ENCODE assay signal across 25 mouse cellular contexts in the genomic region with DNA sequence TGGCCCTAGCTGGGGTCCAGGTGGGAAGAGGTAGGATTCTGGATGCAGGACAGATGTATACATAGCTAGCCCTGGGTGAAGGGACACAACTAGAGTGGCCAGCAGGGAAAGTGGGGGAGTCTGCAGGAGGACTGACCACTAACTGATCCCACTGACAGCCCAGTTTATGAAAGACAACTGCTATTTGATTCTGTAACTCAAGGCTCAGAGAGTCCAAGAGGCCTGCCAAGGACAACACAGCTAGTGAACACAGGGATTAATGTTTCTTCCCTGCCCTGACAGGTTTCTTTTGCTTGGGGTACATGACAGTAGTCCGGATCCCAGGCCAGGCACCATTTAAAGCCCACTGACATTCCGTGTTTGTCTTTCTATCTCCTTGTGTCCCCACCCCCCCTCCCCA. TPM values are rescaled to one million over a fixed set of nuclear protein-coding genes. Genes with fewer than 3 reads are reported as not detected.
A peak's percentile ranks its signal among the peaks of the same experiment; 100 is the strongest.
DNase-seq lines count a peak whose midpoint lies in the region; ATAC-seq and TF ChIP-seq lines count a peak whose summit lies in the region.
"Had no signal": no experiment of that assay in that cellular context is flagged by ENCODE, and none has a peak within 500 bp of the region (broad histone marks: within the 10 kb centered on the region; RNA-seq: fewer than 3 reads in every experiment).

No protein-coding gene starts in this region.

- TF ChIP-seq POLR2A in ES-Bruce4 (IDR thresholded peaks at IDR 0.05; ENCODE audit: insufficient read depth, low read length) = no peak

- no peaks in the 10 kb centered on the region for H3K9me3 ChIP-seq in intestine, embryonic 14.5 days (ENCODE audit: control insufficient read depth, low read length)
- no peaks in the 10 kb centered on the region for H3K9me3 ChIP-seq in intestine, postnatal 0 days (ENCODE audit: control insufficient read depth)
- H3K9me3 ChIP-seq in ES-Bruce4 (replicated peaks; ENCODE audit: control insufficient read depth, insufficient read depth, low read length, poor library complexity, severe bottlenecking) = no peaks in the 10 kb centered on the region
- no peaks in the 10 kb centered on the region for H3K9me3 ChIP-seq in stomach, embryonic 15.5 days
- no peaks in the 10 kb centered on the region for H3K9me3 ChIP-seq in hindbrain, embryonic 11.5 days (ENCODE audit: control insufficient read depth, low read length)
- H3K9me3 ChIP-seq: embryonic facial prominence, embryonic 15.5 days; forebrain, embryonic 15.5 days; limb, embryonic 12.5 days had no signal

- peaks cover 9% of the 10 kb centered on the region; the same call in 1 of the 2 replicates for H3K4me1 ChIP-seq in intestine, embryonic 14.5 days (replicated peaks; ENCODE audit: control insufficient read depth, insufficient read depth, low read length)
- no peaks in the 10 kb centered on the region for H3K4me1 ChIP-seq in intestine, postnatal 0 days (replicated peaks; ENCODE audit: control insufficient read depth, insufficient read depth, low read length)
- H3K4me1 ChIP-seq in ES-Bruce4 (ENCODE audit: control insufficient read depth, insufficient read depth, low read length) = no peaks in the 10 kb centered on the region
- peaks cover 6% of the 10 kb centered on the region; the same call in 1 of the 2 replicates for H3K4me1 ChIP-seq in stomach, embryonic 15.5 days
- H3K4me1 ChIP-seq in hindbrain, embryonic 11.5 days (replicated peaks; ENCODE audit: control insufficient read depth, insufficient read depth, low read length) = no peaks in the 10 kb centered on the region
- H3K4me1 ChIP-seq: embryonic facial prominence, embryonic 15.5 days had no signal

- no peaks in the 10 kb centered on the region for H3K36me3 ChIP-seq in intestine, embryonic 14.5 days (ENCODE audit: control insufficient read depth, insufficient read depth, low read length)
- H3K36me3 ChIP-seq in intestine, postnatal 0 days (ENCODE audit: control insufficient read depth, insufficient read depth) = no peaks in the 10 kb centered on the region
- no peaks in the 10 kb centered on the region for H3K36me3 ChIP-seq in ES-Bruce4 (ENCODE audit: control insufficient read depth, insufficient read depth, low read length, poor library complexity, severe bottlenecking)
- H3K36me3 ChIP-seq in stomach, embryonic 15.5 days = no peaks in the 10 kb centered on the region
- no peaks in the 10 kb centered on the region for H3K36me3 ChIP-seq in hindbrain, embryonic 11.5 days (ENCODE audit: control insufficient read depth, insufficient read depth, low read length)
- H3K36me3 ChIP-seq: embryonic facial prominence, embryonic 15.5 days; forebrain, embryonic 15.5 days; limb, embryonic 12.5 days had no signal

- no peak for TF ChIP-seq EP300 in ES-Bruce4 (IDR thresholded peaks at IDR 0.05; ENCODE audit: insufficient read depth, low read depth, low read length)

- H3K9ac ChIP-seq in intestine, embryonic 14.5 days (ENCODE audit: low read length) = no peak overlapping the region
- no peak overlapping the region for H3K9ac ChIP-seq in intestine, postnatal 0 days (ENCODE audit: low read depth, low read length)
- H3K9ac ChIP-seq in ES-Bruce4 (ENCODE audit: low read depth, poor library complexity, severe bottlenecking) = 0 out of 2 replicates have a peak overlapping the region, but pooled peaks have one; percentile 17
- H3K9ac ChIP-seq in stomach, embryonic 15.5 days = no peak overlapping the region
- H3K9ac ChIP-seq in hindbrain, embryonic 11.5 days (ENCODE audit: low read depth, low read length) = no peak overlapping the region
- H3K9ac ChIP-seq: embryonic facial prominence, embryonic 15.5 days; forebrain, embryonic 15.5 days; hindbrain, embryonic 14.5 days; limb, embryonic 12.5 days; liver, postnatal 0 days had no signal

- no peak overlapping the region for H3K4me3 ChIP-seq in intestine, embryonic 14.5 days (ENCODE audit: low read depth, low read length)
- H3K4me3 ChIP-seq in intestine, postnatal 0 days (ENCODE audit: low read depth, low read length) = no peak overlapping the region
- 0 out of 2 replicates have a peak overlapping the region, but pooled peaks have one; percentile 28 for H3K4me3 ChIP-seq in ES-Bruce4 (ENCODE audit: low read depth, low read length)
- no peak overlapping the region for H3K4me3 ChIP-seq in stomach, embryonic 15.5 days (replicated peaks)
- no peak overlapping the region for H3K4me3 ChIP-seq in hindbrain, embryonic 11.5 days (ENCODE audit: low read depth, low read length)
- H3K4me3 ChIP-seq: embryonic facial prominence, embryonic 15.5 days; forebrain, embryonic 15.5 days; limb, embryonic 12.5 days had no signal

- TF ChIP-seq CTCF in intestine, postnatal 0 days (IDR thresholded peaks at IDR 0.05; ENCODE audit: low read depth) = no peak
- no peak for TF ChIP-seq CTCF in ES-Bruce4 (IDR thresholded peaks at IDR 0.05; ENCODE audit: low read depth, low read length)

- H3K27me3 ChIP-seq in intestine, embryonic 14.5 days (replicated peaks; ENCODE audit: control insufficient read depth, insufficient read depth, low read length) = no peaks in the 10 kb centered on the region
- H3K27me3 ChIP-seq in intestine, postnatal 0 days (replicated peaks; ENCODE audit: control insufficient read depth, insufficient read depth, low read length) = no peaks in the 10 kb centered on the region
- no peaks in the 10 kb centered on the region for H3K27me3 ChIP-seq in ES-Bruce4 (ENCODE audit: control insufficient read depth, insufficient read depth, low read length, poor library complexity, severe bottlenecking)
- H3K27me3 ChIP-seq in stomach, embryonic 15.5 days (replicated peaks) = no peaks in the 10 kb centered on the region
- H3K27me3 ChIP-seq in hindbrain, embryonic 11.5 days (ENCODE audit: control insufficient read depth, insufficient read depth, low read length) = no peaks in the 10 kb centered on the region
- H3K27me3 ChIP-seq: embryonic facial prominence, embryonic 15.5 days; forebrain, embryonic 15.5 days; limb, embryonic 12.5 days had no signal

- no peak overlapping the region for H3K4me2 ChIP-seq in intestine, embryonic 14.5 days (ENCODE audit: low read length)
- H3K4me2 ChIP-seq in intestine, postnatal 0 days (replicated peaks; ENCODE audit: low read depth) = no peak overlapping the region
- H3K4me2 ChIP-seq in stomach, embryonic 15.5 days = no peak overlapping the region
- no peak overlapping the region for H3K4me2 ChIP-seq in hindbrain, embryonic 11.5 days (replicated peaks; ENCODE audit: low read depth, low read length)
- H3K4me2 ChIP-seq: embryonic facial prominence, embryonic 15.5 days; forebrain, embryonic 15.5 days; hindbrain, embryonic 14.5 days; limb, embryonic 12.5 days; liver, embryonic 11.5 days; midbrain, embryonic 11.5 days had no signal

- no peak for DNase-seq in intestine, embryonic 14.5 days (ENCODE audit: low spot score)
- DNase-seq in fat pad, adult 2 months (ENCODE audit: extremely low read depth, low read depth, low spot score) = peak; percentile 51
- DNase-seq in hindbrain, embryonic 11.5 days (ENCODE audit: low spot score) = no peak
- DNase-seq in MN1 (ENCODE audit: low spot score) = no peak
- DNase-seq: adrenal gland, postnatal 25 days; cerebellum, adult 9-10 months; heart, adult 11 months; layer of hippocampus, postnatal 36 days; liver, postnatal 0 days; lung, postnatal 14 days; right cerebral cortex, adult 18-20 months; right cerebral cortex, postnatal 4 days; thymus, adult 18-20 months; thymus, postnatal 36 days had no signal

- 23% methylated on average over 2 of the region's 2 CpGs for WGBS in intestine, embryonic 14.5 days
- WGBS in intestine, postnatal 0 days = 45% methylated on average over 2 of the region's 2 CpGs
- 39% methylated on average over 2 of the region's 2 CpGs for whole genome bisulfite sequencing in stomach, embryonic 15.5 days
- WGBS in hindbrain, embryonic 11.5 days = 53% methylated on average over 2 of the region's 2 CpGs

- peak overlapping the region; percentile 54; the same call in 1 of the 2 replicates for H3K27ac ChIP-seq in intestine, embryonic 14.5 days (ENCODE audit: low read depth)
- H3K27ac ChIP-seq in intestine, postnatal 0 days (ENCODE audit: low read depth, low read length) = no peak overlapping the region
- H3K27ac ChIP-seq in ES-Bruce4 (ENCODE audit: insufficient read depth, low read length) = peak overlapping the region; percentile 90
- H3K27ac ChIP-seq in stomach, embryonic 15.5 days = peak overlapping the region; percentile 40; the same call in 1 of the 2 replicates
- no peak overlapping the region for H3K27ac ChIP-seq in hindbrain, embryonic 11.5 days (ENCODE audit: low read depth, low read length)
- H3K27ac ChIP-seq: embryonic facial prominence, embryonic 15.5 days; forebrain, embryonic 15.5 days; hindbrain, embryonic 14.5 days; kidney, postnatal 0 days had no signal

- no peak; the same call in 1 of the 2 replicates for ATAC-seq in intestine, embryonic 14.5 days (replicated peaks; ENCODE audit: low FRiP score, low TSS enrichment, low read depth)
- ATAC-seq in intestine, postnatal 0 days = no peak
- no peak for ATAC-seq in stomach, embryonic 15.5 days (ENCODE audit: insufficient read depth, low FRiP score, low read depth)
- ATAC-seq in hindbrain, embryonic 11.5 days (ENCODE audit: low FRiP score) = no peak
- ATAC-seq: forebrain, embryonic 15.5 days; inflammation-experienced regulatory T-cells, adult 6 months; liver, postnatal 0 days had no signal

RNA-seq across cellular contexts. Expression of gene Pif1, which starts 20.2 kb away (rescaled TPM):
- 8.1 and 9.9 TPM in 2 replicates for polyA plus RNA-seq in intestine, embryonic 14.5 days (2014; fragmentation: Nextera tagmentation; extraction: Ambion mirVana)
- 1.2 and 1.8 TPM in 2 replicates for polyA plus RNA-seq in intestine, postnatal 0 days (2015; fragmentation: Nextera tagmentation; extraction: Ambion mirVana)
- 27.7 and 32.3 TPM in 2 replicates for polyA plus RNA-seq in ES-Bruce4 (2011; ENCODE audit: insufficient read depth, insufficient read length, low read depth, missing spikeins)
- polyA plus RNA-seq in stomach, embryonic 15.5 days (2015; fragmentation: Nextera tagmentation; extraction: Ambion mirVana) = 11.4 and 12.3 TPM in 2 replicates
- 9.9 and 12.5 TPM in 2 replicates for polyA plus RNA-seq in hindbrain, embryonic 11.5 days (2014; fragmentation: Nextera tagmentation; extraction: Ambion mirVana)

RNA-seq across cellular contexts. Expression of gene Rbpms2, which starts 22.3 kb away (rescaled TPM):
- polyA plus RNA-seq in intestine, embryonic 14.5 days (2014; fragmentation: Nextera tagmentation; extraction: Ambion mirVana) = 28.2 and 32.3 TPM in 2 replicates
- 21.4 and 22.1 TPM in 2 replicates for polyA plus RNA-seq in intestine, postnatal 0 days (2015; fragmentation: Nextera tagmentation; extraction: Ambion mirVana)
- 162 and 174 TPM in 2 replicates for polyA plus RNA-seq in ES-Bruce4 (2011; ENCODE audit: insufficient read depth, insufficient read length, low read depth, missing spikeins)
- 19.3 and 23.2 TPM in 2 replicates for polyA plus RNA-seq in stomach, embryonic 15.5 days (2015; fragmentation: Nextera tagmentation; extraction: Ambion mirVana)
- polyA plus RNA-seq in hindbrain, embryonic 11.5 days (2014; fragmentation: Nextera tagmentation; extraction: Ambion mirVana) = 19.5 and 23.7 TPM in 2 replicates

RNA-seq across cellular contexts. Expression of gene Plekho2, which starts 27.3 kb away (rescaled TPM):
- 11.9 and 12.6 TPM in 2 replicates for polyA plus RNA-seq in intestine, embryonic 14.5 days (2014; fragmentation: Nextera tagmentation; extraction: Ambion mirVana)
- 6.6 and 6.7 TPM in 2 replicates for polyA plus RNA-seq in intestine, postnatal 0 days (2015; fragmentation: Nextera tagmentation; extraction: Ambion mirVana)
- polyA plus RNA-seq in ES-Bruce4 (2011; ENCODE audit: insufficient read depth, insufficient read length, low read depth, missing spikeins) = 6.1 and 6.2 TPM in 2 replicates
- polyA plus RNA-seq in stomach, embryonic 15.5 days (2015; fragmentation: Nextera tagmentation; extraction: Ambion mirVana) = 17.0 and 18.1 TPM in 2 replicates
- polyA plus RNA-seq in hindbrain, embryonic 11.5 days (2014; fragmentation: Nextera tagmentation; extraction: Ambion mirVana) = 10.2 and 10.7 TPM in 2 replicates

Comparison
In these comparisons a context has a peak if more than half of its experiments do, and no peak if none do; other contexts are left out.
1. H3K27ac ChIP-seq: peak in intestine, embryonic 14.5 days (single experiment), ES-Bruce4 (single experiment) and stomach, embryonic 15.5 days (single experiment); none in intestine, postnatal 0 days (single experiment) and hindbrain, embryonic 11.5 days (single experiment).